Mouse (Mus musculus) midbrain, embryonic 15.5 days (tissue): ENCODE data around the gene Hdac9. TPM values are rescaled to one million over a fixed set of nuclear protein-coding genes. Genes with fewer than 3 reads are reported as not detected.
A peak's percentile ranks its signal among the peaks of the same experiment; 100 is the strongest.

Experiments used
- ATAC-seq: fragments of 200-750 bp; cut with Nextera tagmentation; replicated peaks from 2 replicates; pipeline ENCODE4 v1.8.0; 2017; ENCODE audit warnings: moderate TSS enrichment
- H3K27ac ChIP-seq: fragments of 300-500 bp; sonication (generic); 2 replicates; pipeline ENCODE4 v1.5.1; 2015; ENCODE audit warnings: mild to moderate bottlenecking, inconsistent platforms
- H3K27me3 ChIP-seq: fragments of 300-500 bp; sonication (generic); replicated peaks from 2 replicates; pipeline ENCODE4 v1.6.1; 2015; ENCODE audit warnings: inconsistent platforms
- H3K36me3 ChIP-seq: fragments of 300-500 bp; sonication (generic); replicated peaks from 2 replicates; pipeline ENCODE4 v1.6.1; 2015; ENCODE audit warnings: inconsistent platforms
- H3K4me1 ChIP-seq: fragments of 300-500 bp; sonication (generic); 2 replicates; pipeline ENCODE4 v1.6.1; 2015; ENCODE audit warnings: inconsistent platforms
- H3K4me2 ChIP-seq: fragments of 300-500 bp; sonication (generic); 2 replicates; pipeline ENCODE4 v1.6.1; 2015; ENCODE audit warnings: inconsistent platforms, mild to moderate bottlenecking, moderate library complexity
- H3K4me3 ChIP-seq: fragments of 300-500 bp; sonication (generic); 2 replicates; pipeline ENCODE4 v1.5.1; 2015; ENCODE audit warnings: mild to moderate bottlenecking, inconsistent platforms
- H3K9ac ChIP-seq: fragments of 300-500 bp; sonication (generic); 2 replicates; pipeline ENCODE4 v1.6.1; 2015; ENCODE audit warnings: mild to moderate bottlenecking, inconsistent platforms
- H3K9me3 ChIP-seq: fragments of 300-500 bp; sonication (generic); 2 replicates; pipeline ENCODE4 v1.6.1; 2016; ENCODE audit warnings: inconsistent platforms
- WGBS: fragments of 180-500 bp; shearing (Covaris S2); methylation state at CpG from one replicate; pipeline ENCODE4 v1.1.7; 2015; ENCODE audit warnings: mixed read lengths; 5-methylcytosine and 5-hydroxymethylcytosine counted together
- polyA plus RNA-seq: library from polyadenylated mRNA; unstranded; fragments of >200 nt; fragmentation: Nextera tagmentation; extraction: Ambion mirVana; gene quantifications from 2 replicates; pipeline ENCODE4 v1.2.1, GENCODE M21; 2015

Hdac9 gene
- polyA plus RNA-seq, 1 experiment from 2014 or later: 10.8 TPM

DNA sequence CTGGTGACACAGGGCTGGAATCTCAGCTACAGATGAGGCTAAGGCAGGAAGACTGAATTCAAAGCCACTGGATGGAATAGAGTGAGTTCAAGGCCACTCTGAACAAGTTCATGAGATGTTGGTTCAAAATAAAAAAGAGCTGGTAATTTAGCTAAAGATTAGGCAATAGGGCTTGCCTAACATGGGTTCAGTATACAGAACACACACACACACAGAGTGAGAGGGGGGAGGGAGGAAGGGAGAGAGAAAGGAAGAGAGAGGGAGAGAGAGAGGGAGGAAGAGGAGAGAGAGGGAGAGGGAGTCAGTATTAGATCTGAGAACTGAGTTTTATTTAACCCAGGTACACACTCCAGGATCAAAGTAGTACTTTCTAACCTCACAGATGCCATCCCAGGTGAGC, 115.1 kb downstream of the Hdac9 start:
- H3K27ac ChIP-seq: no peak overlapping the region
- no peaks in the 10 kb centered on the region for H3K36me3 ChIP-seq
- H3K27me3 ChIP-seq: no peaks in the 10 kb centered on the region
- no peaks in the 10 kb centered on the region for H3K9me3 ChIP-seq
- no peak overlapping the region for H3K9ac ChIP-seq
- H3K4me3 ChIP-seq: no peak overlapping the region
- ATAC-seq: no peak
- no peaks in the 10 kb centered on the region for H3K4me1 ChIP-seq
- no peak overlapping the region for H3K4me2 ChIP-seq

GRCm38 (mm10) chr12:34797389-34797788, 119.5 kb downstream of the Hdac9 start:
- 74% methylated on average over 2 of the region's 2 CpGs for WGBS
- Histone ChIP-seq H3K4me2 (no peak overlapping the region), H3K27ac (no peak overlapping the region), H3K4me1 (no peaks in the 10 kb centered on the region), H3K9me3 (no peaks in the 10 kb centered on the region), H3K9ac (no peak overlapping the region), H3K4me3 (no peak overlapping the region), H3K36me3 (no peaks in the 10 kb centered on the region), H3K27me3 (no peaks in the 10 kb centered on the region)
- ATAC-seq: no peak

DNA sequence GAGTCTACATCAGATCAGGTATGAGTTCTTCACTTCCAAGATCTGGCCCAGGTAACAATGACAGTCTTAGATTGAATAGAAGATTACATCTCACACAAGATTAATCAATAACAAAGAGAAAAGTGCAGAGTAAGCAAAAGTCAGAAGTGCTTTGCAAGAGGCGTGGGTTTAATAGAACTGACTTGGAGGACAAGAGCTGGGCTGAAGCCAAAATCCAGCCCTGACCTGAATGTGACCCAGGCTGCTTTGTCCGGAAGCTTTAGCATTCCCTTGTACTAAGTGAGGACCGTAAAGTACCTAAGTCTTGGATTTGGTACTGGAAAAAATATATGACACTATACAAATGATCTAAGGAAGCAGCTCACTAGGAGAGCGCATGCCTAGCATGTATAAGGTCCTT, 121.4 kb downstream of the Hdac9 start:
- no peaks in the 10 kb centered on the region for H3K36me3 ChIP-seq
- 68% methylated on average over 4 of the region's 4 CpGs for WGBS
- ATAC-seq: no peak
- no peak overlapping the region for H3K4me2 ChIP-seq
- H3K4me1 ChIP-seq: no peaks in the 10 kb centered on the region
- H3K9ac ChIP-seq: no peak overlapping the region
- no peak overlapping the region for H3K4me3 ChIP-seq
- no peaks in the 10 kb centered on the region for H3K9me3 ChIP-seq
- no peaks in the 10 kb centered on the region for H3K27me3 ChIP-seq
- no peak overlapping the region for H3K27ac ChIP-seq

DNA sequence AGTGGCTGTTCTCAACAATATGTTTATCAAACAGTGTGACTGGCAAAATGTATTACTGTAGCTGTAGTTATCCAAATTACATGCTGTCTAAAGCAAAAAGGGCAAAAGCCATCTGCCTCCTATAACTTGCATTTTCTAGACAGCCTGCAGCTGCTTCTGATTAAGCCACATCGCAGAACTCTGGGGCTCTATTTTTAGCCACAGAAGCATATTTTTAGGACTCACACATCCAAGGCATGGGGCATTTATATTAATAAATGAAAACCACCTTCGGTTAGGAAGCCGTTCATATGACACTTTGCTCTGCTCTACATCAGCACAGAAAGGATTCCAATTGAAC, 124.8 kb downstream of the Hdac9 start:
- WGBS: 60% methylated on average over 3 of the region's 3 CpGs
- Histone ChIP-seq H3K4me2 (no peak overlapping the region), H3K9ac (no peak overlapping the region), H3K27ac (no peak overlapping the region), H3K4me3 (no peak overlapping the region), H3K4me1 (no peaks in the 10 kb centered on the region), H3K36me3 (no peaks in the 10 kb centered on the region), H3K9me3 (no peaks in the 10 kb centered on the region), H3K27me3 (no peaks in the 10 kb centered on the region)
- ATAC-seq: peak; percentile 51

GRCm38 (mm10) chr12:34791213-34792112, 125.4 kb downstream of the Hdac9 start:
- ATAC-seq: peak; percentile 71; the same call in 1 of the 2 replicates
- 76% methylated on average over 10 of the region's 10 CpGs for WGBS
- Histone ChIP-seq H3K27ac (no peak overlapping the region), H3K4me3 (no peak overlapping the region), H3K4me1 (no peaks in the 10 kb centered on the region), H3K9ac (no peak overlapping the region), H3K27me3 (no peaks in the 10 kb centered on the region), H3K4me2 (no peak overlapping the region), H3K36me3 (no peaks in the 10 kb centered on the region), H3K9me3 (no peaks in the 10 kb centered on the region)

- no peaks in the 10 kb centered on the region for H3K4me1 ChIP-seq
- ATAC-seq: no peak
- H3K4me2 ChIP-seq: no peak overlapping the region
- H3K9ac ChIP-seq: no peak overlapping the region
- no peak overlapping the region for H3K4me3 ChIP-seq
- no peaks in the 10 kb centered on the region for H3K9me3 ChIP-seq
- 88% methylated on average over 10 of the region's 10 CpGs for WGBS
- H3K27me3 ChIP-seq: no peaks in the 10 kb centered on the region
- H3K27ac ChIP-seq: no peak overlapping the region
- H3K36me3 ChIP-seq: no peaks in the 10 kb centered on the region
These were observed 127.6 kb downstream of the Hdac9 start for GRCm38 (mm10) chr12:34789031-34789982.

- H3K9ac ChIP-seq: no peak overlapping the region
- no peaks in the 10 kb centered on the region for H3K9me3 ChIP-seq
- ATAC-seq: no peak
- no peaks in the 10 kb centered on the region for H3K36me3 ChIP-seq
- no peaks in the 10 kb centered on the region for H3K4me1 ChIP-seq
- no peaks in the 10 kb centered on the region for H3K27me3 ChIP-seq
- H3K4me2 ChIP-seq: no peak overlapping the region
- H3K27ac ChIP-seq: no peak overlapping the region
- H3K4me3 ChIP-seq: no peak overlapping the region
These were observed 129.5 kb downstream of the Hdac9 start for GRCm38 (mm10) chr12:34787380-34787779.

DNA sequence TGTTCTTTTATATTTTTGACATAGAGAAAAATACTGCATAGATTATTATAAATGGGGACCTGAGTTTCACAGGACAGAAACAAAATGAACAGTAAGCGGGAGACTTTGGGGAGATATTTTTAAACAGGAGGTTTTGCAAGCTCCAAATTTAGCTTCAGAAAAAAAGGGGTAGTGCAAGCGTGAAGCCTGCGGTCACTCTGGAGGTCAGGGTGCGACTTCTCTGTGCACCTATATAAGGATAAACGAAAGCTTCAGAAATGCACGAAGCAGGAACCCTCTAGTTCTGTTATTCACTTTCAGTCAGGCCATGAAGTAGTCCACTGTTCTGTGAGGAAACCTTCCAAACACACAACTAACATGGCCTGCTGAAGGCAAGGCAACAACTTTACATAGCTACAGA, 133.3 kb downstream of the Hdac9 start:
- H3K4me1 ChIP-seq: no peaks in the 10 kb centered on the region
- H3K27ac ChIP-seq: no peak overlapping the region
- no peak overlapping the region for H3K4me2 ChIP-seq
- H3K9ac ChIP-seq: no peak overlapping the region
- no peaks in the 10 kb centered on the region for H3K27me3 ChIP-seq
- H3K4me3 ChIP-seq: no peak overlapping the region
- no peak for ATAC-seq
- no peaks in the 10 kb centered on the region for H3K9me3 ChIP-seq
- WGBS: 83% methylated on average over 6 of the region's 6 CpGs
- H3K36me3 ChIP-seq: no peaks in the 10 kb centered on the region

DNA sequence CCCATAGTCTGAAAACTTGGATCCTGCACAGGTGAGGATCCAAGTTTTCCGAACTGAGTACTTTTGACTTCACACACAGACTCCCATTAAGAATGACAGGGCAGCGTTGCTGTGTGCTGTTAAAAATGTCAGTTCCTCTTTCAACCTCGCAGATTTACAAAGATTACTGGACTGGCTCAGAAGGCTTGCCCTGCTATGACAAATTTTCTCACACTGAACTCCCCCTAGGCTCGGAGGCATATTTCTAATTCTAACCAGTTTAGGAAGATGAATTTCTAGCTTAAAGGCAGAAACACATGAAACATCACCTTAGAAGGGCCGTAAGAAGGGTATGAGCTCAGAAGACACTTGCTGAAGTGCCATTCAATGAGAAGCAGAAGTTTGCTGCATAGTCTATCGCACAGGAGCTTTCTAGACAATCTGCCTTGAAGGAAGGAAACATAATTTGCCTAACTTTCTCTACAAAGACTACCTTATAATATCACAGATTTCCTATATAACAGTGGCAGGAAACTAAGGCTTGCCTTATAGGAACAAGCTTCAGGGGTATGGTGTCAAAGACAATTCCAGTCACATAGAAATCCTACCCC, 137.4 kb downstream of the Hdac9 start:
- Histone ChIP-seq H3K9me3 (no peaks in the 10 kb centered on the region), H3K9ac (no peak overlapping the region), H3K27me3 (no peaks in the 10 kb centered on the region), H3K4me1 (0 out of 2 replicates have a peak, but pooled peaks cover 3% of the 10 kb centered on the region), H3K4me2 (no peak overlapping the region), H3K36me3 (no peaks in the 10 kb centered on the region), H3K27ac (no peak overlapping the region), H3K4me3 (no peak overlapping the region)
- ATAC-seq: no peak
- WGBS: 87% methylated on average over 6 of the region's 6 CpGs

DNA sequence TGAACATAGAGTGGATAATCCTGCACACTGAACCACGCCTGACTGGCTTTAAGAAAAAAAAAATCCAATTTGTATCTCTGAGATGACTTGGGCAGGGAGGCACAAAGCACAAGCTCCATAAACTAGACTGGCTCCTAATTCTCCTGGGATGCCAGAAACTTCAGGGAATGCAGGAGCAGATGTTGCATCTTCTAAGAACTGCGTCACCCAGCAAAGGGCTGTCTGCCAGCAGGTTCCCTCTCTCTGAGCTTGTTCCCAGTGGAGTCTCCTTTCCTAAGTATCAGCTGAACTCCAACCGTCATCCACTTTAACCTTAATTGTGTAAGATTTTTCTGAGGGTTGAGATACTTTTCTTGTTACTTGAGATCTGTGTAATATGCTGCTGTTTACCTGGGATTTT, 140.7 kb downstream of the Hdac9 start:
- 30% methylated on average over 3 of the region's 3 CpGs for WGBS
- H3K9me3 ChIP-seq: no peaks in the 10 kb centered on the region
- no peaks in the 10 kb centered on the region for H3K36me3 ChIP-seq
- H3K27me3 ChIP-seq: no peaks in the 10 kb centered on the region
- H3K9ac ChIP-seq: no peak overlapping the region
- no peak overlapping the region for H3K4me3 ChIP-seq
- no peak for ATAC-seq
- H3K4me2 ChIP-seq: no peak overlapping the region
- no peak overlapping the region for H3K27ac ChIP-seq
- 0 out of 2 replicates have a peak, but pooled peaks cover 3% of the 10 kb centered on the region for H3K4me1 ChIP-seq

DNA sequence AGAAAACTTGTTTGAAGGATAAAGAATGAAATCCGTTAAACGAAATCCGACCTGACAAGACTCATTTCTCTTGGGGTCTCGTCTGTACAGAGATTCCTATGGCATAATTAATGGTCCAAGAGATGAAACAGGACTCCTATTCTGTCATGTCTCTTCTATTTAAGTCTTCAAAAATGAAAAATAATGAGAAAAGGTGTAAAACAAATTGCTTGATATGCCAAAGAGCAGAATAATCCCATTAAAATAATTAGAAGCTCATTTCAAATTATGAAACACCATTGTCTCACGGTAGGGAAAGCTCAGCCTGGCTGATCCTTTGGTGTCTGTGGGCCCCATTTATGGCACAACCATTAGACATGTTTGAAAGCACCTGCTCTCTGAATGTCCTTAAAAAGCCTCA, 142.8 kb downstream of the Hdac9 start:
- no peak for ATAC-seq
- no peak overlapping the region for H3K9ac ChIP-seq

GRCm38 (mm10) chr12:34767226-34767775, 149.6 kb downstream of the Hdac9 start:
- H3K9me3 ChIP-seq: no peaks in the 10 kb centered on the region
- H3K4me3 ChIP-seq: no peak overlapping the region
- no peaks in the 10 kb centered on the region for H3K27me3 ChIP-seq
- H3K36me3 ChIP-seq: no peaks in the 10 kb centered on the region
- H3K27ac ChIP-seq: no peak overlapping the region
- 68% methylated on average over 6 of the region's 6 CpGs for WGBS
- ATAC-seq: no peak
- no peak overlapping the region for H3K9ac ChIP-seq
- no peak overlapping the region for H3K4me2 ChIP-seq
- no peaks in the 10 kb centered on the region for H3K4me1 ChIP-seq

More for the DNA sequence above, 142.8 kb downstream of the Hdac9 start:
- 39% methylated on average over 5 of the region's 5 CpGs for WGBS
- Histone ChIP-seq H3K27ac (no peak overlapping the region), H3K27me3 (no peaks in the 10 kb centered on the region), H3K36me3 (no peaks in the 10 kb centered on the region), H3K9me3 (no peaks in the 10 kb centered on the region), H3K4me1 (0 out of 2 replicates have a peak, but pooled peaks cover 3% of the 10 kb centered on the region), H3K4me2 (no peak overlapping the region), H3K4me3 (no peak overlapping the region)
